Comparison of ENCODE assay signal across 8 mouse cellular contexts in genomic region chr6:136531792-136532230, GRCm38 (mm10). TPM values are rescaled to one million over a fixed set of nuclear protein-coding genes. Genes with fewer than 3 reads are reported as not detected.
DNase-seq lines count a peak whose midpoint lies in the region; ATAC-seq and TF ChIP-seq lines count a peak whose summit lies in the region.

No protein-coding gene starts in this region.

- no peaks in the 10 kb centered on the region for H3K9me3 ChIP-seq in intestine, embryonic 16.5 days (ENCODE audit: control insufficient read depth, low read length)
- no peaks in the 10 kb centered on the region for H3K9me3 ChIP-seq in stomach, embryonic 15.5 days

- no peak overlapping the region for H3K9ac ChIP-seq in intestine, embryonic 16.5 days (ENCODE audit: low read depth, low read length)
- H3K9ac ChIP-seq in stomach, embryonic 15.5 days: no peak overlapping the region

- WGBS in kidney, adult 2 months: 59% methylated on average over 7 of the region's 7 CpGs
- WGBS in intestine, embryonic 16.5 days: 45% methylated on average over 7 of the region's 7 CpGs
- 45% methylated on average over 7 of the region's 7 CpGs for WGBS in stomach, embryonic 15.5 days

- peak overlapping the region; percentile 23; the same call in 1 of the 2 replicates for H3K4me2 ChIP-seq in intestine, embryonic 16.5 days (ENCODE audit: low read depth, low read length)
- H3K4me2 ChIP-seq in stomach, embryonic 15.5 days: peak overlapping the region; percentile 36

- ATAC-seq in intestine, embryonic 16.5 days: peak; percentile 59; the same call in 1 of the 2 replicates
- peak; percentile 47; the same call in 1 of the 2 replicates for ATAC-seq in stomach, embryonic 15.5 days (ENCODE audit: insufficient read depth, low FRiP score, low read depth)

- no peak for TF ChIP-seq POLR2A in kidney, adult 2 months (IDR thresholded peaks at IDR 0.05; ENCODE audit: low read depth, low read length)
- no peak for TF ChIP-seq POLR2A in brain, embryonic 14.5 days (IDR thresholded peaks at IDR 0.05; ENCODE audit: borderline replicate concordance, extremely low read depth, insufficient read depth, insufficient read length, poor library complexity, severe bottlenecking)

- H3K36me3 ChIP-seq in kidney, adult 2 months (ENCODE audit: control insufficient read depth, insufficient read depth, low read length): no peaks in the 10 kb centered on the region
- H3K36me3 ChIP-seq in intestine, embryonic 16.5 days (ENCODE audit: control insufficient read depth, insufficient read depth, low read length): no peaks in the 10 kb centered on the region
- no peaks in the 10 kb centered on the region for H3K36me3 ChIP-seq in stomach, embryonic 15.5 days

- H3K27me3 ChIP-seq in kidney, adult 2 months (replicated peaks; ENCODE audit: control insufficient read depth, insufficient read depth, low read length): no peaks in the 10 kb centered on the region
- H3K27me3 ChIP-seq in intestine, embryonic 16.5 days (replicated peaks; ENCODE audit: control insufficient read depth, insufficient read depth, low read length): no peaks in the 10 kb centered on the region
- no peaks in the 10 kb centered on the region for H3K27me3 ChIP-seq in stomach, embryonic 15.5 days (replicated peaks)

- no peak overlapping the region for H3K4me3 ChIP-seq in kidney, adult 2 months (ENCODE audit: insufficient read depth, low read depth, low read length)
- no peak overlapping the region for H3K4me3 ChIP-seq in intestine, embryonic 16.5 days (ENCODE audit: low read length)
- H3K4me3 ChIP-seq in stomach, embryonic 15.5 days (replicated peaks): no peak overlapping the region

- H3K27ac ChIP-seq in kidney, adult 2 months (ENCODE audit: insufficient read depth, low read depth, low read length): peak overlapping the region; percentile 39
- peak overlapping the region; percentile 68 for H3K27ac ChIP-seq in intestine, embryonic 16.5 days (ENCODE audit: low read length)
- H3K27ac ChIP-seq in stomach, embryonic 15.5 days: peak overlapping the region; percentile 87

- peaks cover 24% of the 10 kb centered on the region for H3K4me1 ChIP-seq in kidney, adult 2 months (ENCODE audit: control insufficient read depth, insufficient read depth, low read length)
- peaks cover 7% of the 10 kb centered on the region for H3K4me1 ChIP-seq in intestine, embryonic 16.5 days (ENCODE audit: control insufficient read depth, insufficient read depth, low read length)
- peaks cover 11% of the 10 kb centered on the region; the same call in 1 of the 2 replicates for H3K4me1 ChIP-seq in stomach, embryonic 15.5 days

- TF ChIP-seq CTCF in kidney, adult 2 months (conservative IDR thresholded peaks at IDR 0.05; ENCODE audit: insufficient read depth, insufficient read length, low read depth, low read length): no peak
- TF ChIP-seq CTCF in brain, embryonic 14.5 days (IDR thresholded peaks at IDR 0.05; ENCODE audit: borderline replicate concordance, extremely low read depth, insufficient read depth, insufficient read length): no peak

- peak; percentile 49 for DNase-seq in kidney, adult 2 months
- DNase-seq in kidney, adult 18-20 months: no peak
- peak; percentile 51 for DNase-seq in brain, embryonic 14.5 days (ENCODE audit: low read depth)
- peak; percentile 67 to 73 for DNase-seq in heart, adult 18-20 months
- peak; percentile 67 for DNase-seq in lung, postnatal 25 days (ENCODE audit: low spot score)
- DNase-seq in urinary bladder, postnatal 10 days (ENCODE audit: low spot score): no peak

RNA-seq across cellular contexts. Expression of gene Atf7ip, which starts 25.8 kb away (rescaled TPM):
- 13.4 and 13.9 TPM in 2 replicates for polyA plus RNA-seq in kidney, adult 2 months (2012; rRNA removed)
- 40.0 and 67.9 TPM in 2 replicates for polyA plus RNA-seq in brain, embryonic 14.5 days (2012; rRNA removed)
- total RNA-seq in heart, adult 18-20 months (2021): 10 to 100 TPM; 59.7 to 88.7 TPM
- 17.6 and 21.0 TPM in 2 replicates for polyA plus RNA-seq in intestine, embryonic 16.5 days (2015; fragmentation: Nextera tagmentation; extraction: Ambion mirVana)
- polyA plus RNA-seq in stomach, embryonic 15.5 days (2015; fragmentation: Nextera tagmentation; extraction: Ambion mirVana): 34.6 and 38.1 TPM in 2 replicates

Comparison
In these comparisons a context has a peak if more than half of its experiments do, and no peak if none do; other contexts are left out.
1. DNase-seq: peak in kidney, adult 2 months (single experiment), brain, embryonic 14.5 days (single experiment), heart, adult 18-20 months (2 of 2) and lung, postnatal 25 days (single experiment); none in kidney, adult 18-20 months (single experiment) and urinary bladder, postnatal 10 days (single experiment).
2. Peak in every context shown above with its lines, with median percentiles within 50 percentile points of each other: H3K27ac ChIP-seq.